Mouse (Mus musculus) midbrain, embryonic 16.5 days (tissue): ENCODE results near the gene Gm1604a. TPM values are rescaled to one million over a fixed set of nuclear protein-coding genes. Genes with fewer than 3 reads are reported as not detected.
"Not testable (repeated sequence)": the region's sequence is repeated elsewhere in the genome, so short reads cannot be mapped to it uniquely, and the experiment has no call there.

ENCODE experiments used
- ATAC-seq: fragments of 200-750 bp; cut with Nextera tagmentation; 2 replicates; pipeline ENCODE4 v1.8.0; 2017; ENCODE audit warnings: moderate TSS enrichment
- H3K27ac ChIP-seq: fragments of 300-500 bp; sonication (generic); 2 replicates; pipeline ENCODE4 v1.5.1; 2014; ENCODE audit warnings: mild to moderate bottlenecking, low read length, mixed read lengths
- H3K27me3 ChIP-seq: fragments of 300-500 bp; sonication (generic); 2 replicates; pipeline ENCODE4 v1.6.1; 2014; ENCODE audit warnings: low read depth, low read length, mixed read lengths; ENCODE audit not compliant: control insufficient read depth, insufficient read depth
- H3K36me3 ChIP-seq: fragments of 300-500 bp; sonication (generic); 2 replicates; pipeline ENCODE4 v1.6.1; 2014; ENCODE audit warnings: mild to moderate bottlenecking, low read length, moderate library complexity, mixed read lengths; ENCODE audit not compliant: control insufficient read depth, insufficient read depth
- H3K4me1 ChIP-seq: fragments of 300-500 bp; sonication (generic); 2 replicates; pipeline ENCODE4 v1.6.1; 2014; ENCODE audit warnings: mild to moderate bottlenecking, low read length, mixed read lengths; ENCODE audit not compliant: control insufficient read depth, insufficient read depth
- H3K4me2 ChIP-seq: fragments of 300-500 bp; sonication (generic); 2 replicates; pipeline ENCODE4 v1.6.1; 2014; ENCODE audit warnings: mild to moderate bottlenecking, low read length, mixed read lengths
- H3K4me3 ChIP-seq: fragments of 300-500 bp; sonication (generic); 2 replicates; pipeline ENCODE4 v1.5.1; 2014; ENCODE audit warnings: low read depth, mild to moderate bottlenecking, low read length, moderate library complexity, mixed read lengths
- H3K9ac ChIP-seq: fragments of 300-500 bp; sonication (generic); 2 replicates; pipeline ENCODE4 v1.6.1; 2014; ENCODE audit warnings: low read depth, low read length, mixed read lengths
- H3K9me3 ChIP-seq: fragments of 300-500 bp; sonication (generic); replicated peaks from 2 replicates; pipeline ENCODE4 v1.6.1; 2014; ENCODE audit warnings: mild to moderate bottlenecking, low read length, mixed read lengths; ENCODE audit not compliant: control insufficient read depth, poor library complexity, severe bottlenecking
- WGBS: fragments of 180-500 bp; shearing (Covaris S2); extraction: QIAGEN DNeasy Blood & Tissue Kit; methylation state at CpG from one replicate; pipeline ENCODE4 v1.1.7; 2014; 5-methylcytosine and 5-hydroxymethylcytosine counted together
- polyA plus RNA-seq: library from polyadenylated mRNA; unstranded; fragments of >200 nt; fragmentation: Nextera tagmentation; extraction: Ambion mirVana; gene quantifications from 2 replicates; pipeline ENCODE4 v1.2.1, GENCODE M21; 2015

Gm1604a gene
- polyA plus RNA-seq, 1 experiment from 2014 or later = 0.48 TPM

- not testable (repeated sequence) for H3K9ac ChIP-seq, H3K36me3 ChIP-seq, H3K4me1 ChIP-seq, ATAC-seq, H3K4me2 ChIP-seq, H3K9me3 ChIP-seq, H3K27me3 ChIP-seq, H3K4me3 ChIP-seq, H3K27ac ChIP-seq
- 94% methylated on average over 7 of the region's 10 CpGs for WGBS
Observed at GRCm38 (mm10) chr17:7126475-7126874, 101.1 kb downstream of the Gm1604a start.

- H3K9ac ChIP-seq, H3K9me3 ChIP-seq, H3K4me3 ChIP-seq, H3K36me3 ChIP-seq, ATAC-seq, H3K4me2 ChIP-seq, H3K27me3 ChIP-seq, H3K4me1 ChIP-seq, H3K27ac ChIP-seq: not testable (repeated sequence)
- WGBS = no CpG with 5 or more reads among the region's 7 CpGs
Observed at GRCm38 (mm10) chr17:7134002-7134401, 108.6 kb downstream of the Gm1604a start.

GRCm38 (mm10) chr17:7135277-7135676 is 109.9 kb downstream of the Gm1604a start:
- ATAC-seq = not testable (repeated sequence)

More at GRCm38 (mm10) chr17:7135277-7135676, 109.9 kb downstream of the Gm1604a start:
- not testable (repeated sequence) for H3K9ac ChIP-seq, H3K27me3 ChIP-seq, H3K36me3 ChIP-seq, H3K4me1 ChIP-seq, H3K27ac ChIP-seq, H3K4me2 ChIP-seq, H3K9me3 ChIP-seq, H3K4me3 ChIP-seq
- WGBS = 92% methylated on average over 7 of the region's 8 CpGs

Other genes with a start within 250 kb of the Gm1604a start
- gene Ezr, start 242.8 kb upstream of the Gm1604a start, polyA plus RNA-seq = 31.9 and 36.8 TPM in 2 replicates
- 63.2 and 69.3 TPM in 2 replicates for gene Rsph3b, start 76.9 kb upstream of the Gm1604a start, polyA plus RNA-seq
- 51.0 and 56.1 TPM in 2 replicates for gene Tagap1, start 64.4 kb upstream of the Gm1604a start, polyA plus RNA-seq
- 66.0 and 76.3 TPM in 2 replicates for gene Rnaset2b, start 54.9 kb upstream of the Gm1604a start, polyA plus RNA-seq
- 0.24 and 0.44 TPM in 2 replicates for gene Gm49721, start 46.7 kb upstream of the Gm1604a start, polyA plus RNA-seq
- 19.6 and 22.1 TPM in 2 replicates for gene Rps6ka2, start 144.5 kb downstream of the Gm1604a start, polyA plus RNA-seq